Mouse (Mus musculus) embryonic facial prominence, embryonic 14.5 days (tissue): ENCODE data around the gene Hist1h1c. TPM values are rescaled to one million over a fixed set of nuclear protein-coding genes. Genes with fewer than 3 reads are reported as not detected.

Source experiments
- microRNA-seq: library from miRNA; unstranded; fragments of <30 nt; microRNA quantifications from one replicate; pipeline ENCODE4, GENCODE M21; 2016; ENCODE audit warnings: borderline number of aligned reads
- polyA plus RNA-seq: library from polyadenylated mRNA; unstranded; fragments of >200 nt; fragmentation: Nextera tagmentation; extraction: Ambion mirVana; gene quantifications from 2 replicates; pipeline ENCODE4 v1.2.1, GENCODE M21; 2014

Gene Hist1h1c
- polyA plus RNA-seq, 1 experiment from 2014 or later: 37.8 TPM

Small RNAs within 50 kb of the gene (microRNA-seq; reads per million reads assigned to microRNA genes)
- gene Gm44314: not detected
- not detected for gene Gm44484

Other genes starting within 250 kb of the Hist1h1c start
- gene Btn2a2, start 250.0 kb upstream of the Hist1h1c start, polyA plus RNA-seq: 0.40 and 0.51 TPM in 2 replicates
- 5.1 and 5.6 TPM in 2 replicates for gene Hist1h4h, start 207.8 kb upstream of the Hist1h1c start, polyA plus RNA-seq
- 5.2 and 7.0 TPM in 2 replicates for gene Hist1h2af, start 204.9 kb upstream of the Hist1h1c start, polyA plus RNA-seq
- 3.7 and 4.1 TPM in 2 replicates for gene Hist1h3g, start 203.4 kb upstream of the Hist1h1c start, polyA plus RNA-seq
- 0.76 and 0.77 TPM in 2 replicates for gene Hist1h2bh, start 195.4 kb upstream of the Hist1h1c start, polyA plus RNA-seq
- gene Hist1h3f, start 194.8 kb upstream of the Hist1h1c start, polyA plus RNA-seq: 0.71 and 1.0 TPM in 2 replicates
- gene Hist1h4f, start 187.2 kb upstream of the Hist1h1c start, polyA plus RNA-seq: 0.84 and 0.88 TPM in 2 replicates
- 0.60 TPM in 2 replicates for gene Hist1h1d, start 185.5 kb upstream of the Hist1h1c start, polyA plus RNA-seq
- gene Hist1h3e, start 176.4 kb upstream of the Hist1h1c start, polyA plus RNA-seq: 4.4 and 6.1 TPM in 2 replicates
- gene Hist1h2ae, start 167.6 kb upstream of the Hist1h1c start, polyA plus RNA-seq: 93.4 and 108 TPM in 2 replicates
- gene Hist1h2bg, start 167.4 kb upstream of the Hist1h1c start, polyA plus RNA-seq: 5.1 and 5.3 TPM in 2 replicates
- gene Hist1h2bf, start 164.6 kb upstream of the Hist1h1c start, polyA plus RNA-seq: 3.6 and 4.1 TPM in 2 replicates
- gene Hist1h2ad, start 164.4 kb upstream of the Hist1h1c start, polyA plus RNA-seq: 1.6 and 2.8 TPM in 2 replicates
- gene Hist1h3d, start 163.0 kb upstream of the Hist1h1c start, polyA plus RNA-seq: 5.2 and 7.2 TPM in 2 replicates
- gene Hist1h4d, start 157.2 kb upstream of the Hist1h1c start, polyA plus RNA-seq: 74.5 and 84.0 TPM in 2 replicates
- gene Hist1h2be, start 117.7 kb upstream of the Hist1h1c start, polyA plus RNA-seq: 1.5 and 2.2 TPM in 2 replicates
- gene Hist1h1e, start 116.2 kb upstream of the Hist1h1c start, polyA plus RNA-seq: 12.8 and 15.7 TPM in 2 replicates
- gene Hist1h2ac, start 54.9 kb upstream of the Hist1h1c start, polyA plus RNA-seq: 1.2 and 1.3 TPM in 2 replicates
- gene Hist1h2bc, start 54.6 kb upstream of the Hist1h1c start, polyA plus RNA-seq: 52.7 and 78.2 TPM in 2 replicates
- 0.19 and 0.31 TPM in 2 replicates for gene Hist1h1t, start 43.0 kb upstream of the Hist1h1c start, polyA plus RNA-seq
- 5.7 and 5.8 TPM in 2 replicates for gene Hist1h4c, start 40.4 kb upstream of the Hist1h1c start, polyA plus RNA-seq
- 9.6 and 10.3 TPM in 2 replicates for gene Hfe, start 28.0 kb upstream of the Hist1h1c start, polyA plus RNA-seq
- gene Hist1h3c, start 6.8 kb downstream of the Hist1h1c start, polyA plus RNA-seq: 5.1 and 7.5 TPM in 2 replicates
- 1.2 and 2.1 TPM in 2 replicates for gene Hist1h2bb, start 7.9 kb downstream of the Hist1h1c start, polyA plus RNA-seq
- 30.2 and 32.6 TPM in 2 replicates for gene Hist1h2ab, start 12.3 kb downstream of the Hist1h1c start, polyA plus RNA-seq
- 6.6 and 11.5 TPM in 2 replicates for gene Hist1h3b, start 13.5 kb downstream of the Hist1h1c start, polyA plus RNA-seq
- gene Hist1h4b, start 18.2 kb downstream of the Hist1h1c start, polyA plus RNA-seq: 3.5 and 4.7 TPM in 2 replicates
- 0.68 and 0.74 TPM in 2 replicates for gene Hist1h4a, start 22.4 kb downstream of the Hist1h1c start, polyA plus RNA-seq
- gene Hist1h3a, start 23.6 kb downstream of the Hist1h1c start, polyA plus RNA-seq: 3.7 and 4.9 TPM in 2 replicates
- 3.2 and 3.5 TPM in 2 replicates for gene Hist1h1a, start 24.9 kb downstream of the Hist1h1c start, polyA plus RNA-seq
- gene Trim38, start 31.1 kb downstream of the Hist1h1c start, polyA plus RNA-seq: 0.31 TPM in 1 of 2 replicates, not detected in the other
- gene Slc17a2, start 68.2 kb downstream of the Hist1h1c start, polyA plus RNA-seq: not detected in 2 replicates
- gene Slc17a3, start 100.6 kb downstream of the Hist1h1c start, polyA plus RNA-seq: 0.52 and 0.56 TPM in 2 replicates
- not detected in 2 replicates for gene Slc17a1, start 128.9 kb downstream of the Hist1h1c start, polyA plus RNA-seq
- 0.10 TPM in 1 of 2 replicates, not detected in the other for gene Slc17a4, start 176.2 kb downstream of the Hist1h1c start, polyA plus RNA-seq
- not detected in 2 replicates for gene Hist1h2ba, start 195.3 kb downstream of the Hist1h1c start, polyA plus RNA-seq
- gene Hist1h2aa, start 195.7 kb downstream of the Hist1h1c start, polyA plus RNA-seq: not detected in 2 replicates